Mouse (Mus musculus): ENCODE results near the gene Vmn1r35.
"Not testable (repeated sequence)": the region's sequence is repeated elsewhere in the genome, so short reads cannot be mapped to it uniquely, and the experiment has no call there.

Vmn1r35 gene

DNA sequence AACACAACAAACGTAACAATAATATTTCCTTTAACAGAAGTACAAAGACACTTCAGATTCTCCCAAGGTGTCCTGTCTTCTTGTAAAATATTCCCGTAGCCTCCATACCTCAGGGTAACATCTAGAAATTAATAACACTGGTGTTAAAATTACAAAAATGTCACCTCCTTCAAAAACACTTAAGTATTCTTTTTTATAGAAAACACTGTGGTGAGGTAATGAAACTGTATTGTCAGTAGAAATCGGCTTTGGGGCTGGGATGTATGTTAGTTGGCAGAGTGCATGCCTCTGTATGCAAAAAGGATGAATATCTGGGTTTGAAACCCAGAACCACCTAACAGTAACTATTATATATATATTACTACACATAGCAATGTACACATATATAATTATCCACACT, at the start of gene Vmn1r35:
TSS of gene Vmn1r35 (minus strand) at position 101 of the 400 bp plus-strand sequence.
- no peak for DNase-seq (ENCODE audit: low spot score)

DNA sequence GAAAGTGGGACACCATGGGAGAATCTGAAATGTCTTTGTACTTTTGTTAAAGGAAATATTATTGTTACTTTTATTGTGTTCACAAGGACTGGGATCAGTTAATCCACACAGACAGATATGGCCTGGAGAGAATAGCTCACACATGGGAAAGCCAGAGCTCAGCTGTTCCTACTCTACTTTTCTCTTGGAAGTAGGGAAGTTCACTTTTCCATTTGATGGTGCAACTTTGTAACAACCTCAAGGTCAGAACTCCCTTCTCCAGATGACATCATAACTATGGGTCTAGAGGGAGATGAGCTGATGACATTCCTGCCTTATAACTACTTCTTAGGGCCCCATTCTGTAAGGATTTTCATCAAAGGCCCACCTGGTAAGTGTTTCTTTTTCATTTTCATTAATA, 43.4 kb upstream of the Vmn1r35 start, which contains the start of gene Vmn1r37:
TSS of gene Vmn1r37 (plus strand) at position 301 of the 400 bp plus-strand sequence.
- not testable (repeated sequence) for DNase-seq (ENCODE audit: low spot score)

DNA sequence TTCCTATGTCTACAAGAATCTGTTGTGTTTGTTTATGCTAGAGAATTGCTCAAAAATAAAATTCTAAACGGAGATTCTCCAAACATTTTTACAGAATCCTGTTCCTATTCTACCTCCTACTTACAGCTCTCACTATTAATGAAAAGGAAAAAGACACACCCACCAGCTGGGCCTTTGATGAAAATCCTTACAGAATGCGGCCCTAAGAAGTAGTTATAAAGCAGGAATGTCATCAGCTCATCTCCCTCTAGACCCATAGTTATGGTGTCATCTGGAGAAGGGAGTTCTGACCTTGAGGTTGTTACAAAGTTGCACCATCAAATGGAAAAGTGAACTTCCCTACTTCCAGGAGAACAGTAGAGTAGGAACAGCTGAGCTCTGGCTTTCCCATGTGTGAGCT, 33.4 kb upstream of the Vmn1r35 start, which contains the start of gene Vmn1r36:
TSS of gene Vmn1r36 (minus strand) at position 101 of the 400 bp plus-strand sequence.
- not testable (repeated sequence) for DNase-seq (ENCODE audit: low spot score)

DNA sequence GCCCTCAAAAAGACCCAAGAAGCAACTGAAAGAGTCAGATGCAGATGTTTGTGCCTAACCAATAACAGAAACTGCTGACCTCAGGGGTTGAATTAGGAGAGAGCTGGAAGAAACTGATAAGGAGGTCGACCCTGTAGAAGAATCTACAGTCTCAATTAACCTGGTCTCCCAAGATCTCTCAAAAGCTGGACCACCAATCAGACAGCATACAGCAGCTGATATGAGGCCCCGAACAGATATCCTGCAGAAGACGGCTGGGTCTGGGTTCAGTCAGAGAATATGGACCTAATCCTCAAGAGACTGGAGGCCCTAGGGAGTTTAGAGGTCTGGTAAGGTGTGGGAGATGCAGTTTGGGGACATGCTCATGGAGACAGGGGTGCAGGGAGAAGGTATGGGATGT, 28.1 kb upstream of the Vmn1r35 start:
- no peak for DNase-seq (ENCODE audit: low spot score)

DNA sequence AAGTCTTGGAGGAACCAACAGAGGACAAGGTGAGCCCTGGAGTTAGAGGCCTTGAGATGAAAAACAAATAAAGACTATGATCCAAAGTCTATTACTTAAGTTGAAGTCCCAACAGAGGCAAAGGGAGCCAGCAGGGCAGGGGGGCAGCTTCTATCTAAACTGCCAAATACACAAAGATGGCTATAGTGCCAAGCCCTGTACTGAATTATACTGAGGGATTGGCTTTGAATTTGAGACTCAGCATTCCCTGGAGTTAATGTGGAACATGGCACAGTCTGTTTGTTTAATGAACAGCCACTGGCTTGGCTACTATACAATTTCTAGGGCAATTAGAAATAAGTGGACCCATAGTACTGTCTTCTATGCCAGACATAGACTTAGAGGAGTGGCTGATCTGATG, 23.2 kb upstream of the Vmn1r35 start:
- DNase-seq (ENCODE audit: low spot score), result no peak

DNA sequence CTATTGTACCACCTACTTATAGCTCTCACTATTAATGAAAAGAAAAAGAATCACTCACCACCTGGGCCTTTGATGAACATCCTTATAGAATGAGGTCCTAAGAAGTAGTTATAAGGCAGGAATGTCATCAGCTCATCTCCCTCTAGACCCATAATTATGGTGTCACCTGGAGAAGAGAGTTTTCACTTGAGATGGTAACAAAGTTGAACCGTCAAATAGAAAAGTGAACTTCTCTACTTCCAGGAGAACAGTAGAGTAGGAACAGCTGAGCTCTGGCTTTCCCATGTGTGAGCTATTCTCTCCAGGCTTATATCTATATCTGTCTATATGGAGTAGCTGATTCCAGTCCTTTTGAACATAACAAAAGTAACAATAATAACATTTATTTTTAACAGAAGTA, 41.9 kb downstream of the Vmn1r35 start, which contains the start of gene Vmn1r34:
TSS of gene Vmn1r34 (minus strand) at position 101 of the 400 bp plus-strand sequence.
- no peak for DNase-seq (ENCODE audit: low spot score)
